Mouse (Mus musculus) liver, embryonic 12.5 days (tissue): ENCODE data around the gene Tead2. TPM values are rescaled to one million over a fixed set of nuclear protein-coding genes. Genes with fewer than 3 reads are reported as not detected.

Source experiments
- ATAC-seq: fragments of 200-750 bp; cut with Nextera tagmentation; 2 replicates; pipeline ENCODE4 v1.8.0; 2017; ENCODE audit warnings: moderate number of reproducible peaks, mild to moderate bottlenecking, moderate library complexity
- H3K27ac ChIP-seq: fragments of 300-500 bp; sonication (generic); 2 replicates; pipeline ENCODE4 v1.5.1; 2016; ENCODE audit warnings: mild to moderate bottlenecking
- H3K27me3 ChIP-seq: fragments of 300-500 bp; sonication (generic); replicated peaks from 2 replicates; pipeline ENCODE4 v1.6.1; 2016; ENCODE audit warnings: mild to moderate bottlenecking, moderate library complexity
- H3K36me3 ChIP-seq: fragments of 300-500 bp; sonication (generic); 2 replicates; pipeline ENCODE4 v1.6.1; 2016; ENCODE audit warnings: mild to moderate bottlenecking, moderate library complexity
- H3K4me1 ChIP-seq: fragments of 300-500 bp; sonication (generic); 2 replicates; pipeline ENCODE4 v1.6.1; 2016
- H3K4me2 ChIP-seq: fragments of 300-500 bp; sonication (generic); 2 replicates; pipeline ENCODE4 v1.6.1; 2016; ENCODE audit warnings: mild to moderate bottlenecking, moderate library complexity
- H3K4me3 ChIP-seq: fragments of 300-500 bp; sonication (generic); 2 replicates; pipeline ENCODE4 v1.5.1; 2016; ENCODE audit warnings: mild to moderate bottlenecking, moderate library complexity
- H3K9ac ChIP-seq: fragments of 300-500 bp; sonication (generic); 2 replicates; pipeline ENCODE4 v1.6.1; 2016; ENCODE audit warnings: mild to moderate bottlenecking, moderate library complexity
- H3K9me3 ChIP-seq: fragments of 300-500 bp; sonication (generic); replicated peaks from 2 replicates; pipeline ENCODE4 v1.6.1; 2016; ENCODE audit warnings: mild to moderate bottlenecking, moderate library complexity
- WGBS: fragments of 180-500 bp; shearing (Covaris S2); methylation state at CpG from one replicate; pipeline ENCODE4 v1.1.7; 2016; ENCODE audit not compliant: insufficient replicate concordance; 5-methylcytosine and 5-hydroxymethylcytosine counted together
- microRNA-seq: library from miRNA; unstranded; fragments of <30 nt; microRNA quantifications from one replicate; pipeline ENCODE4, GENCODE M21; 2017
- polyA plus RNA-seq: library from polyadenylated mRNA; unstranded; fragments of >200 nt; fragmentation: Nextera tagmentation; extraction: Ambion mirVana; gene quantifications from 2 replicates; pipeline ENCODE4 v1.2.1, GENCODE M21; 2016

The Tead2 gene
- polyA plus RNA-seq, 1 experiment from 2014 or later, result 23.6 TPM

- Histone ChIP-seq H3K27me3 (peaks cover 27% of the 10 kb centered on the region), H3K36me3 (no peaks in the 10 kb centered on the region), H3K27ac (no peak overlapping the region), H3K4me2 (no peak overlapping the region), H3K9me3 (no peaks in the 10 kb centered on the region), H3K9ac (no peak overlapping the region), H3K4me1 (peaks cover 4% of the 10 kb centered on the region), H3K4me3 (no peak overlapping the region)
- whole genome bisulfite sequencing, result 69% methylated on average over 10 of the region's 10 CpGs
- no peak for ATAC-seq
Observed at GRCm38 (mm10) chr7:45272786-45273412, 57.3 kb downstream of the Tead2 start.

GRCm38 (mm10) chr7:45273672-45274071 is 58.1 kb downstream of the Tead2 start:
- H3K9me3 ChIP-seq, result no peaks in the 10 kb centered on the region
- no peak overlapping the region for H3K4me2 ChIP-seq
- H3K27me3 ChIP-seq, result peaks cover 23% of the 10 kb centered on the region
- H3K4me1 ChIP-seq, result peaks cover 4% of the 10 kb centered on the region
- H3K9ac ChIP-seq, result no peak overlapping the region
- no peak overlapping the region for H3K27ac ChIP-seq
- no peak overlapping the region for H3K4me3 ChIP-seq
- no peak for ATAC-seq
- no peaks in the 10 kb centered on the region for H3K36me3 ChIP-seq
- WGBS, result 69% methylated on average over 8 of the region's 8 CpGs

GRCm38 (mm10) chr7:45277136-45277760 is 61.7 kb downstream of the Tead2 start, which contains the start of gene Slc6a21:
Gene Slc6a21 (plus strand): TSS chr7:45277513.
- WGBS, result 5% methylated on average over 44 of the region's 44 CpGs
- H3K9me3 ChIP-seq, result no peaks in the 10 kb centered on the region
- H3K4me2 ChIP-seq, result peak within 1 kb of the TSS; percentile 80
- no peaks in the 10 kb centered on the region for H3K36me3 ChIP-seq
- ATAC-seq, result no peak
- H3K4me3 ChIP-seq, result peak within 1 kb of the TSS; percentile 51
- no peak within 1 kb of the TSS for H3K27ac ChIP-seq
- H3K4me1 ChIP-seq, result peaks cover 4% of the 10 kb centered on the region
- H3K9ac ChIP-seq, result peak within 1 kb of the TSS; percentile 61; the same call in 1 of the 2 replicates
- H3K27me3 ChIP-seq, result peaks cover 35% of the 10 kb centered on the region

Small RNA genes lying within 50 kb of the gene (microRNA-seq; reads per million reads assigned to microRNA genes)
- gene Mir7055, result not detected

Other genes starting within 250 kb of the Tead2 start
- gene Cpt1c, start 240.9 kb upstream of the Tead2 start, polyA plus RNA-seq, result 4.0 and 4.3 TPM in 2 replicates
- 248 and 262 TPM in 2 replicates for gene Prmt1, start 229.2 kb upstream of the Tead2 start, polyA plus RNA-seq
- 50.4 and 55.9 TPM in 2 replicates for gene Irf3, start 218.1 kb upstream of the Tead2 start, polyA plus RNA-seq
- 23.6 and 25.4 TPM in 2 replicates for gene Bcl2l12, start 217.0 kb upstream of the Tead2 start, polyA plus RNA-seq
- 19.0 and 21.4 TPM in 2 replicates for gene Scaf1, start 199.4 kb upstream of the Tead2 start, polyA plus RNA-seq
- gene Rras, start 197.8 kb upstream of the Tead2 start, polyA plus RNA-seq, result 13.9 and 15.5 TPM in 2 replicates
- 3.0 and 4.1 TPM in 2 replicates for gene Prr12, start 162.9 kb upstream of the Tead2 start, polyA plus RNA-seq
- 31.6 and 38.7 TPM in 2 replicates for gene Nosip, start 153.3 kb upstream of the Tead2 start, polyA plus RNA-seq
- gene Prrg2, start 153.1 kb upstream of the Tead2 start, polyA plus RNA-seq, result 8.5 and 8.6 TPM in 2 replicates
- gene Rcn3, start 123.5 kb upstream of the Tead2 start, polyA plus RNA-seq, result 69.1 and 70.9 TPM in 2 replicates
- gene Fcgrt, start 111.9 kb upstream of the Tead2 start, polyA plus RNA-seq, result 26.6 and 26.9 TPM in 2 replicates
- 1,421 and 1,491 TPM in 2 replicates for gene Rps11, start 91.3 kb upstream of the Tead2 start, polyA plus RNA-seq
- gene Rpl13a, start 87.0 kb upstream of the Tead2 start, polyA plus RNA-seq, result 1,134 and 1,149 TPM in 2 replicates
- 0.27 and 0.59 TPM in 2 replicates for gene Gm45713, start 79.5 kb upstream of the Tead2 start, polyA plus RNA-seq
- 5.1 and 5.7 TPM in 2 replicates for gene Flt3l, start 79.3 kb upstream of the Tead2 start, polyA plus RNA-seq
- gene Pih1d1, start 61.5 kb upstream of the Tead2 start, polyA plus RNA-seq, result 60.5 and 61.7 TPM in 2 replicates
- 35.9 and 41.2 TPM in 2 replicates for gene Aldh16a1, start 61.2 kb upstream of the Tead2 start, polyA plus RNA-seq
- not detected in 2 replicates for gene Slc17a7, start 51.8 kb upstream of the Tead2 start, polyA plus RNA-seq
- gene Gfy, start 36.2 kb upstream of the Tead2 start, polyA plus RNA-seq, result not detected in 2 replicates
- gene Pth2, start 34.8 kb upstream of the Tead2 start, polyA plus RNA-seq, result not detected in 2 replicates
- 0.07 and 0.13 TPM in 2 replicates for gene Ccdc155, start 10.9 kb upstream of the Tead2 start, polyA plus RNA-seq
- gene Dkkl1, start 3.6 kb upstream of the Tead2 start, polyA plus RNA-seq, result 1.9 and 3.0 TPM in 2 replicates
- 14.0 and 14.6 TPM in 2 replicates for gene Cd37, start 23.4 kb downstream of the Tead2 start, polyA plus RNA-seq
- not detected in 2 replicates for gene Slc6a16, start 25.3 kb downstream of the Tead2 start, polyA plus RNA-seq
- not detected in 2 replicates for gene Slc6a21, start 61.8 kb downstream of the Tead2 start, polyA plus RNA-seq
- gene Trpm4, start 118.0 kb downstream of the Tead2 start, polyA plus RNA-seq, result 1.2 and 2.2 TPM in 2 replicates
- 0.08 and 0.23 TPM in 2 replicates for gene Hrc, start 119.5 kb downstream of the Tead2 start, polyA plus RNA-seq
- gene Ppfia3, start 151.3 kb downstream of the Tead2 start, polyA plus RNA-seq, result 0.37 and 0.45 TPM in 2 replicates
- gene Lin7b, start 154.8 kb downstream of the Tead2 start, polyA plus RNA-seq, result 0.38 TPM in 1 of 2 replicates, not detected in the other
- gene Snrnp70, start 180.0 kb downstream of the Tead2 start, polyA plus RNA-seq, result 170 and 179 TPM in 2 replicates
- gene Kcna7, start 189.9 kb downstream of the Tead2 start, polyA plus RNA-seq, result 0.05 and 0.10 TPM in 2 replicates
- 0.81 and 0.87 TPM in 2 replicates for gene Ntf5, start 197.9 kb downstream of the Tead2 start, polyA plus RNA-seq
- gene Lhb, start 205.1 kb downstream of the Tead2 start, polyA plus RNA-seq, result not detected in 2 replicates
- 8.6 and 10.2 TPM in 2 replicates for gene Gys1, start 219.1 kb downstream of the Tead2 start, polyA plus RNA-seq
- 135 and 141 TPM in 2 replicates for gene Ruvbl2, start 222.3 kb downstream of the Tead2 start, polyA plus RNA-seq
- 7,751 and 8,218 TPM in 2 replicates for gene Ftl1, start 244.1 kb downstream of the Tead2 start, polyA plus RNA-seq